Mouse (Mus musculus) hindbrain, embryonic 14.5 days (tissue): Measurements from ENCODE around the gene Islr. TPM values are rescaled to one million over a fixed set of nuclear protein-coding genes. Genes with fewer than 3 reads are reported as not detected.
"Not testable (repeated sequence)": the region's sequence is repeated elsewhere in the genome, so short reads cannot be mapped to it uniquely, and the experiment has no call there.

Source experiments
- ATAC-seq: fragments of 200-750 bp; cut with Nextera tagmentation; 2 replicates; pipeline ENCODE4 v1.8.0; 2017; ENCODE audit warnings: moderate number of reproducible peaks, mild to moderate bottlenecking, moderate TSS enrichment, moderate library complexity; ENCODE audit not compliant: low FRiP score
- DNase-seq: peaks from one replicate; pipeline ENCODE4 v3.0.0-alpha.2; 2015; ENCODE audit warnings: low spot score
- H3K27ac ChIP-seq: fragments of 300-500 bp; sonication (generic); 2 replicates; pipeline ENCODE4 v1.5.1; 2014; ENCODE audit warnings: mild to moderate bottlenecking, moderate library complexity
- H3K27me3 ChIP-seq: fragments of 300-500 bp; sonication (generic); 2 replicates; pipeline ENCODE4 v1.6.1; 2014; ENCODE audit warnings: mild to moderate bottlenecking, low read length, mixed read lengths; ENCODE audit not compliant: control insufficient read depth, insufficient read depth
- H3K36me3 ChIP-seq: fragments of 300-500 bp; sonication (generic); replicated peaks from 2 replicates; pipeline ENCODE4 v1.6.1; 2014; ENCODE audit not compliant: control insufficient read depth, insufficient read depth
- H3K4me1 ChIP-seq: fragments of 300-500 bp; sonication (generic); replicated peaks from 2 replicates; pipeline ENCODE4 v1.6.1; 2014; ENCODE audit warnings: antibody characterized with exemption, low read length, mixed read lengths; ENCODE audit not compliant: control insufficient read depth, insufficient read depth
- H3K4me2 ChIP-seq: fragments of 300-500 bp; sonication (generic); replicated peaks from 2 replicates; pipeline ENCODE4 v1.6.1; 2014; ENCODE audit warnings: mild to moderate bottlenecking, moderate library complexity
- H3K4me3 ChIP-seq: fragments of 300-500 bp; sonication (generic); replicated peaks from 2 replicates; pipeline ENCODE4 v1.5.1; 2014; ENCODE audit warnings: mild to moderate bottlenecking, low read length
- H3K9ac ChIP-seq: fragments of 300-500 bp; sonication (generic); 2 replicates; pipeline ENCODE4 v1.6.1; 2014
- H3K9me3 ChIP-seq: fragments of 300-500 bp; sonication (generic); 2 replicates; pipeline ENCODE4 v1.6.1; 2016; ENCODE audit warnings: low read length; ENCODE audit not compliant: control insufficient read depth
- WGBS: fragments of 180-500 bp; shearing (Covaris S2); extraction: QIAGEN DNeasy Blood & Tissue Kit; methylation state at CpG from one replicate; pipeline ENCODE4 v1.1.7; 2014; 5-methylcytosine and 5-hydroxymethylcytosine counted together
- polyA plus RNA-seq: library from polyadenylated mRNA; unstranded; fragments of >200 nt; fragmentation: Nextera tagmentation; extraction: Ambion mirVana; gene quantifications from 2 replicates; pipeline ENCODE4 v1.2.1, GENCODE M21; 2014

Gene Islr
- polyA plus RNA-seq = 30.4 and 34.8 TPM in 2 replicates

DNA sequence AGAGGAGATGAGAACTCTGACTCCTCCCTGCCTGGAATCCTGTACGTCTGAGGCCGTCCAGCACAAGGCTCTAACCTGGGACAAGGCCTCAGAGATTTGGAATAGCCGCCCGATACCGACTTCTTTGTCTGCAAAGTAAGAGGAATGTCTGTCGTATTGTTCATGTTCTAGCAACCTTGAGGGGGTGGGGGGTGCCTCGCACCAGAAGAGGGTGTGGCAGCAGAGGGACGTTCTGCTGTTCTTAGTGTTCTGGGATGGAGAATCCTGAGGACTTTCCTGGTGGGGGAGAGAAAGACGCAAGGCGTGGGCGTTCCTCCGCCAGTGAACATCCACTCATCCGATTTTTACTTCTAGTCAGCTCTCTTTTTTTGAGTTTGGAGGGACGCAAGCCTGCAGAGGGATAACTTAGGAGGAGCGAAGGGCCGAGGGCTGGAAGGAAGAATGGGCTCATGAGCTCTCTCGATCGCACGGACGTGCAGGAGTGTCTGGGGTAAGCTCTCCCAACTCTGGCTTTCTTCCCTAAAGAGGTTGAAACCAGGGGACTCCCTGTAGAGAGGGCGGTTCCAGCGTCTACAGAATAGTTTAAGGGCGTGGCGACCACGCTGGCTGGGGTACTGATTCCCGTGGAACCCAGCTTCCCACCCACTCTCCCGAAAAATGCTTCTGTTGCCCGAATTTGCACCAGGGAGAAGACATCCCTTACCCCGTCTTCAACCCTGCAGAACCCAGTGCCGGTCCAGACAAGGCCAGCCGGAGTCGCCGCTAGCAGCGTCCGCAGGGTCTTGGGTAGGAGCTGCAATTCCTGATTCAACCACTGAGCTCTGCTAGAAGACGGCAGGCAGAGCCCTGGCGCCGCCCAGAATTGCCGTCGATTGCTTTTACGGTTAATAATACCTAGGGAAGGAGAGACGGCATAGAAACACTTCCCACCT is at the start of gene Islr, which contains the start of gene Islr2:
Islr (minus strand) TSS at position 791 of the 932 bp plus-strand sequence.
Islr2 (minus strand) TSS at position 804 of the 932 bp plus-strand sequence.
- Histone ChIP-seq H3K36me3 (no peaks in the 10 kb centered on the region), H3K27me3 (peaks cover 64% of the 10 kb centered on the region), H3K4me2 (peak within 1 kb of the TSS; percentile 53), H3K4me1 (peaks cover 21% of the 10 kb centered on the region), H3K9me3 (no peaks in the 10 kb centered on the region), H3K9ac (peak within 1 kb of the TSS; percentile 51), H3K4me3 (peak within 1 kb of the TSS; percentile 31), H3K27ac (peak within 1 kb of the TSS; percentile 72)
- DNase-seq (peak; percentile 75), ATAC-seq (peak; percentile 64; the same call in 1 of the 2 replicates)
- WGBS = 2% methylated on average over 42 of the region's 42 CpGs

DNA sequence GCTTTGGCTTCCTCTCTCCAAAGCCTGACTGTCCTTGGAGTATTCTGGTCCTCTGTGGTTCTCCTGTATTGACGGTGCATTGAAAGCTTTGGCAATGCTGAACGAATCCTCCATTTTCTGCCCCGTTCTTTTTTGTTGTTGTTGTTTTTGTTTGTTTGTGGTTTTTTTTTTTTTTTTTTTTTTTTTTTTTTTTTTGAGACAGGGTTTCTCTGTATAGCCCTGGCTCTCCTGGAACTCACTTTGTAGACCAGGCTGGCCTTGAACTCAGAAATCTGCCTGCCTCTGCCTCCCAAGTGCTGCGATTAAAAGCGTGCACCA is 49.7 kb upstream of the Islr start:
- H3K9me3 ChIP-seq, ATAC-seq: not testable (repeated sequence)

DNA sequence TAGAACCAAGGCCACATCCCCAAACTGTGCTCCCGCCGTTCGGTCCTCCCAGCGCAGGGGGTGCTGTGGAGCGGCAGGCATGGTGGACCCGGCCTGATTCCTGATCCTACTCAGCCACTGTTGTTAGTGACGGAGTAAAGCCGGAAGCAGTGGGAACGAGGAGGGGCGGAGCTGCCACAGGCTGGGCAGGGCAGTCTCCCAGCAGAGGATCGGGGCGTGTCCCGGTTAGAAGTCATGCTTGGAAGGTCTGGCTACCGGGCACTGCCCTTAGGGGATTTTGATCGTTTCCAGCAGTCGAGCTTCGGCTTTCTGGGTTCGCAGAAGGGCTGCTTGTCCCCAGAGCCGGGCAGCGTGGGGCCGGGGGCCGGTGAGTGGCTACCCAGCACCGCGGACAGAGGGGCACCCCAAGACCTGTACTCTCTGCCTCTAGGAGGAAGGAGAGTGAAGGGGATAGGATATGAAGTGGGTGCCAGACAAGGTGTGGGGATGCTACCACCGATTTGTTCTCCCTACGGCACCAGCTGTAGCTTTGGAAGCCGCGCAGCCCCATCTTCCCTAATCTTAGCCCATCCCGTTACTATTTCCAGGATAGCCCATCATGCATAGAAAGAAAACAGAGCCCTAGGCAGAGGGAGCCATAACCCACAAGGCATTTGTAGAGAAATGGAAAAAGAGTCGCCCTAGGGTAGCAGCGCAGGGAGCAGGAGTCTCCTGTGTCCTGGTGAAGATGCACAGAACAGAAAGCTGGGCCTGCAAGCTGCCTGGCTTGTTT is 49.1 kb upstream of the Islr start, which contains the start of gene Stoml1:
Stoml1 (plus strand) TSS at position 132 of the 772 bp plus-strand sequence.
- WGBS = under 1% methylated on average over 31 of the region's 31 CpGs
- DNase-seq (peak; percentile 92), ATAC-seq (peak; percentile 96)
- Histone ChIP-seq H3K27ac (peak within 1 kb of the TSS; percentile 80), H3K4me3 (peak within 1 kb of the TSS; percentile 86), H3K36me3 (peaks cover 28% of the 10 kb centered on the region), H3K4me2 (peak within 1 kb of the TSS; percentile 71), H3K4me1 (peaks cover 11% of the 10 kb centered on the region), H3K27me3 (no peaks in the 10 kb centered on the region), H3K9me3 (no peaks in the 10 kb centered on the region), H3K9ac (peak within 1 kb of the TSS; percentile 93)

More for the DNA sequence above, 49.7 kb upstream of the Islr start:
- H3K27me3 ChIP-seq, DNase-seq: not testable (repeated sequence)
- Histone ChIP-seq H3K4me1 (peaks cover 11% of the 10 kb centered on the region), H3K36me3 (peaks cover 33% of the 10 kb centered on the region), H3K9ac (peak overlapping the region; percentile 93), H3K4me3 (peak overlapping the region; percentile 86), H3K4me2 (peak overlapping the region; percentile 71), H3K27ac (peak overlapping the region; percentile 80)
- 67% methylated on average over 5 of the region's 5 CpGs for WGBS

DNA sequence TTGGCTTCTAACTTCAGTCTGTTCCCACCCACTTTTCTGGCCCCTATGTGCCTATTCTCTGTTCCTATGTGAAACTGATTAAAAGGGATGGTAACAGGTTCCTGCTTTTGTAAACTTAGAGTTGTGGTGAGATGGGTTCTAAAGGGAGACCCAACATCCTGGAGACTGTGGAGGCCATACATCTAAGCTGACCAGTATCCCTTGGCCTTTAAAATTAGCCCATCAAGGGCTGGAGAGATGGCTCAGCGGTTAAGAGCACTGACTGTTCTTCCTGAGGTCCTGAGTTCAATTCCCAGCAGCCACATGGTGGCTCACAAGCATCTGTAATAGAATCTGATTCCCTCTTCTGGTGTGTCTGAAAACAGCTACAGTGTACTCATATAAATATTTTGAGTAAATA is 46.6 kb upstream of the Islr start:
- not testable (repeated sequence) for DNase-seq, H3K9ac ChIP-seq, H3K4me3 ChIP-seq, ATAC-seq, H3K27me3 ChIP-seq, H3K4me2 ChIP-seq, H3K36me3 ChIP-seq, H3K27ac ChIP-seq, H3K9me3 ChIP-seq
- H3K4me1 ChIP-seq = peaks cover 21% of the 10 kb centered on the region
- 90% methylated on average over 1 of the region's 1 CpGs for WGBS

DNA sequence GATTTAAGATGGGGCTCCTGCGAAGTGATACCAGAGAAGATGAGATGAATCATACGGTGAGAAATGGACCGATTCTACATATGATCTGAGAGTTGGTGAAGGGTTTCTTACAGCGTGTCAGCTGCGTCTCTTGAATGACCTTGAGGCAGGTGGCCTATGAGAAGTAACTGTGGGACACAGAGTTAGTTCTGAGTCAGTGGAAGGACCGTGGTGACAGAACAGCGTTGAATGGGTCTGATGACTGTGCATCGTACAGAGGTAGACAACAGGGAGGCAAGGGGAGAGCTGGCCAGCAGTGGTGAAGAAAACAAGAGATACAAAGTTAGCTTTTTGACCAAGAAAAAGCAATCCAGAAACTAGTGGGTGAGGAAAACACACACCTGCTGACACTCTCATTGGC is 46.2 kb upstream of the Islr start:
- 78% methylated on average over 8 of the region's 8 CpGs for WGBS
- ATAC-seq = no peak
- no peak for DNase-seq
- Histone ChIP-seq H3K27me3 (no peaks in the 10 kb centered on the region), H3K4me3 (no peak overlapping the region), H3K9ac (0 out of 2 replicates have a peak overlapping the region, but pooled peaks have one; percentile 44), H3K4me2 (peak overlapping the region; percentile 50), H3K4me1 (peaks cover 21% of the 10 kb centered on the region), H3K36me3 (no peaks in the 10 kb centered on the region), H3K9me3 (no peaks in the 10 kb centered on the region), H3K27ac (no peak overlapping the region)

DNA sequence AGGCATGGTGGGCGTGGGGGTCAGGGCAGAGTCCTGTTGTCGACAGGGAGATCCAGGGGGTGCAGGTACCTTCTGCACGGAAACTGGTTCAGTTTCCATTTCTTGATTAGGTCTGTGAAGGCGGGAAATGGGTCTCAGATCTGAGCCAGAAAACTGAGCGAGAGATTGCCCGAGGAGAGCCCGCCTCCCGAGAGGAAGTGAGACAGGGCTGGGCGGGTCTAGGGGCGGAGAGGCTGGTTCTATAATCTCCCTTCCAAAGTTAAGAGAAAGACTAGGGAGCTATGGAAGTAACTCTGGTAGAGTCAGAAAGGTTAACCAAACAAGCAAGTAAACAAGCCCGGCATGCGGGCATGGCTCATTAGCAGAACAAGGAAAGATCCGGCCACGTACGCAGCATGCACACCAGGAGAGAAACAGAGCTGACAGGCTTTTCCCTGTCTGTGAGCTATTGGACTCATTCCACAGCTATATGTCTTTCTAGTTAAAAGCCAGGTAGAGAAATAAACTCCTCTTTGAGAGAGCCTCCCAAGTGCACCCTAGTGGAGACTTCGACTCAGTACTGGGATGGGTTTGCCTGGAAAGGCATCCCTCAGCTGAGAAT is 45.6 kb upstream of the Islr start, which contains the start of gene Pml:
Pml (minus strand) TSS at position 195 of the 601 bp plus-strand sequence.
- no peak for ATAC-seq
- H3K27ac ChIP-seq = peak within 1 kb of the TSS; percentile 48; the same call in 1 of the 2 replicates

DNA sequence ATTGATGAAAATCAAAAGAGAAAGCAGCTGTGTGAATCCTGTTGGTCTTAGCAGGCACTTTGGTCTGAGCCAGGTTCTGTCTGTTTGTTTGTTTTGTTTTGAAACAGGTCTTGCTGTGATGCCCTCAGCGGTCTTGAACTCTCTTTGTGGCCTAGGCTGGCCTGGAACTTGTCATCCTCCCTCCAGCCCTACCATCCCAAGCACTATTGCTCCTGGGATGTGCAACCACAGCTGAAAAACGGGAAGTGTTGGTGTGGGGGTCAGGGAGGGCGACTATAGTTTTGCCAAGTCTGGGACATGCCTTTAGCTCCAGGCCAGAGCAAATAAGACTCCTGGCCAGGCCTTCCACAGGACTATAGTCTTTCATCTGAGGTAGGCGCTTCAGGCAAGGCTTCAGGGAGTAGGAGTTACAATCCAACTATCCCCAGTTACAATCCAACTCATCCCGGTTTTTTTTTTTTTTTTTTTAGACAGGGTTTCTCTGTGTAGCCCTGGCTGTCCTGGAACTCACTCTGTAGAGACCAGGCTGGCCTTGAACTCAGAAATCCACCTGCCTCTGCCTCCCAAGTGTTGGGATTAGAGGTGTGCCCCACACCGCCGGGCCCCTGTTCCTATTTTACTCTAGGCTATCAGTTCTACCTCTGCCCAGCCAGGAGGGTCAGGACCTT is 44.8 kb upstream of the Islr start:
- DNase-seq (no peak), ATAC-seq (no peak)
- H3K9me3 ChIP-seq = no peaks in the 10 kb centered on the region
- peak overlapping the region; percentile 44; the same call in 1 of the 2 replicates for H3K9ac ChIP-seq
- H3K27ac ChIP-seq = no peak overlapping the region
- H3K4me2 ChIP-seq = peak overlapping the region; percentile 50
- peaks cover 18% of the 10 kb centered on the region for H3K4me1 ChIP-seq
- H3K36me3 ChIP-seq = no peaks in the 10 kb centered on the region
- 54% methylated on average over 7 of the region's 7 CpGs for WGBS
- H3K27me3 ChIP-seq = no peaks in the 10 kb centered on the region
- H3K4me3 ChIP-seq = peak overlapping the region; percentile 29

More for the DNA sequence above, 45.6 kb upstream of the Islr start, which contains the start of gene Pml:
- Histone ChIP-seq H3K4me2 (peak within 1 kb of the TSS; percentile 50), H3K4me1 (peaks cover 21% of the 10 kb centered on the region), H3K27me3 (no peaks in the 10 kb centered on the region), H3K9ac (peak within 1 kb of the TSS; percentile 44), H3K36me3 (no peaks in the 10 kb centered on the region), H3K9me3 (no peaks in the 10 kb centered on the region), H3K4me3 (peak within 1 kb of the TSS; percentile 29)
- DNase-seq = peak; percentile 66
- under 1% methylated on average over 16 of the region's 16 CpGs for WGBS

DNA sequence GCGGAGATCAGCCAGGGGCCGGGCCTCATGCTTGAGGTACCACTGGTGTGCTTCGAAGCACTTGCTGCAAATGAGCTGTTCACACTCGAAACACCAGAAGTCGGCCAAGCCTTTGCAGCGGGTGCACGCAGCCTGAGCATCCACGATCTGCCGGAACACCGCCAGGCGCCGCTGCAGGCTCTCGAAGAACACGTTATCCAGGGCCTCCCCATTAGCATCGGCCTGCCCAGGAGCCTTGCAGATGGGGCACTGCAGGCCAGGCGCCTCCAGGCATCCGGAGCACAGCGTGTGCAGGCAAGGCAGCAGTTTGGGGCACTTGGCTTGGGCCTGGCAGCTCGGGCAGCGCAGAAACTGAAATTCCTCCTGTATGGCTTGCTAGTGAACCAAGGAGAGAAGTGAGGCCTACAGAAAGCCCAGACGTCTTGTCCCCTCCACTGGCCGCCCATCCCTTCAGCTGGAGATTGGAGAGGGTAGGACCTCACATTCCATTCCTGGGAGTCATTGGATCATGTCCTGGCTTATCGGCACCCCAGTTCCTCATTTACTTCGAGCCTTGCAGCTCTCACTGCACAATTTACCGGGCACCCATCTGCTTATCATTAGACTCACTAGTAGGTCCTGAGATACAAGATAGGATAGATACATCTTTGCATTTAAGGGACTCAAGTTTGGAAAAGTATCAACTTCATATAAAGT is 43.1 kb upstream of the Islr start:
- 13% methylated on average over 25 of the region's 25 CpGs for WGBS
- H3K27ac ChIP-seq = peak overlapping the region; percentile 43; the same call in 1 of the 2 replicates

More for the DNA sequence above, 43.1 kb upstream of the Islr start:
- H3K9me3 ChIP-seq = no peaks in the 10 kb centered on the region
- H3K4me1 ChIP-seq = peaks cover 18% of the 10 kb centered on the region
- H3K36me3 ChIP-seq = no peaks in the 10 kb centered on the region
- H3K4me2 ChIP-seq = peak overlapping the region; percentile 39
- DNase-seq (peak; percentile 79), ATAC-seq (peak; percentile 75)
- no peak overlapping the region for H3K4me3 ChIP-seq
- H3K9ac ChIP-seq = peak overlapping the region; percentile 48
- H3K27me3 ChIP-seq = no peaks in the 10 kb centered on the region
